Mouse (Mus musculus) stomach, embryonic 14.5 days (tissue): ENCODE results near the gene Mllt3. TPM values are rescaled to one million over a fixed set of nuclear protein-coding genes. Genes with fewer than 3 reads are reported as not detected.

Source experiments
- ATAC-seq: fragments of 200-750 bp; cut with Nextera tagmentation; 2 replicates; pipeline ENCODE4 v1.8.0; 2017; ENCODE audit warnings: low read depth, moderate TSS enrichment; ENCODE audit not compliant: insufficient number of reproducible peaks, insufficient read depth, low FRiP score
- H3K27ac ChIP-seq: fragments of 300-500 bp; sonication (generic); 2 replicates; pipeline ENCODE4 v1.5.1; 2014; ENCODE audit warnings: mild to moderate bottlenecking, low read length, moderate library complexity, mixed read lengths
- H3K27me3 ChIP-seq: fragments of 300-500 bp; sonication (generic); 2 replicates; pipeline ENCODE4 v1.6.1; 2014; ENCODE audit warnings: low read length, control low read depth, mixed read lengths; ENCODE audit not compliant: control insufficient read depth, insufficient read depth
- H3K36me3 ChIP-seq: fragments of 300-500 bp; sonication (generic); 2 replicates; pipeline ENCODE4 v1.6.1; 2014; ENCODE audit warnings: mild to moderate bottlenecking, control low read depth, low read length, moderate library complexity, mixed read lengths; ENCODE audit not compliant: control insufficient read depth, insufficient read depth
- H3K4me1 ChIP-seq: fragments of 300-500 bp; sonication (generic); 2 replicates; pipeline ENCODE4 v1.6.1; 2014; ENCODE audit warnings: low read length, control low read depth, mixed read lengths; ENCODE audit not compliant: control insufficient read depth, insufficient read depth
- H3K4me2 ChIP-seq: fragments of 300-500 bp; sonication (generic); replicated peaks from 2 replicates; pipeline ENCODE4 v1.6.1; 2014; ENCODE audit warnings: low read depth, low read length, control low read depth
- H3K4me3 ChIP-seq: fragments of 300-500 bp; sonication (generic); 2 replicates; pipeline ENCODE4 v1.5.1; 2014; ENCODE audit warnings: low read depth, low read length, control low read depth
- H3K9ac ChIP-seq: fragments of 300-500 bp; sonication (generic); replicated peaks from 2 replicates; pipeline ENCODE4 v1.6.1; 2014; ENCODE audit warnings: low read depth, mild to moderate bottlenecking, control low read depth, low read length, moderate library complexity, mixed read lengths
- H3K9me3 ChIP-seq: fragments of 300-500 bp; sonication (generic); 2 replicates; pipeline ENCODE4 v1.6.1; 2016; ENCODE audit warnings: low read depth, low read length, control low read depth; ENCODE audit not compliant: control insufficient read depth
- WGBS: fragments of 180-500 bp; shearing (Covaris S2); extraction: QIAGEN DNeasy Blood & Tissue Kit; methylation state at CpG from one replicate; pipeline ENCODE4 v1.1.7; 2014; 5-methylcytosine and 5-hydroxymethylcytosine counted together
- polyA plus RNA-seq: library from polyadenylated mRNA; unstranded; fragments of >200 nt; fragmentation: Nextera tagmentation; extraction: Ambion mirVana; gene quantifications from 2 replicates; pipeline ENCODE4 v1.2.1, GENCODE M21; 2014

Gene Mllt3
- polyA plus RNA-seq, 1 experiment from 2014 or later: 43.1 TPM

DNA sequence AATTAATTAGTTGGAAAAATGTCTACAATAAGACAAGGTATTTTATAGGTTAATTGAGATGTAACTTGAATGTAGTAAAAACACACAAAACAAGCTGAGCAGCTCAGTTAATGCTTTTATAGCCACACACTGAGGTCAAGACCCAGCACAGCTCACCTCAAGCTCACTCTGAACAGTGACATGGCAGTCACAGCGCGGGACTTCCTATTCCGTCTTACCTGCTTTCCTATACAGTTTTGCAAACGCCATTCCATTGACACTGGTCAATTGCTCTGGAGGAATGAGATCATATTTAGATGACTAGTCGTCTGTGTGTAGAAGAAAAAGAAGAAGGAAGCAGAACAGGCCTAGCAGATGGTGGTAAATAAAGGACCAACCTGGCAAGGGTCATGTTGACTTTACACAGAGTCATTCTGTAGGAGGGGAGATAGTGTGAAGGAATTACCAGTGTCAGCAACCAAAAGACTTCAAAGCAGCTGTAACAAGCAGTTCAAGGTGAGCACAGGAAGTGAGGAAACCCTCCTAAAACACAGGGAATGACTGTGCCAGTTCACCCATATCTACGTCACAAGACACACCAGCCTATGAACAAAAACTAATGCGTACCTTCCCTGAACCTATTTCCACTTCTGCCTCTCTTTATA, 217.6 kb downstream of the Mllt3 start:
- no peak overlapping the region for H3K27ac ChIP-seq
- no peaks in the 10 kb centered on the region for H3K4me1 ChIP-seq
- WGBS: 65% methylated on average over 7 of the region's 7 CpGs
- no peak overlapping the region for H3K4me2 ChIP-seq
- ATAC-seq: peak; percentile 79
- no peaks in the 10 kb centered on the region for H3K9me3 ChIP-seq
- H3K36me3 ChIP-seq: no peaks in the 10 kb centered on the region
- H3K4me3 ChIP-seq: no peak overlapping the region
- no peak overlapping the region for H3K9ac ChIP-seq
- H3K27me3 ChIP-seq: no peaks in the 10 kb centered on the region

DNA sequence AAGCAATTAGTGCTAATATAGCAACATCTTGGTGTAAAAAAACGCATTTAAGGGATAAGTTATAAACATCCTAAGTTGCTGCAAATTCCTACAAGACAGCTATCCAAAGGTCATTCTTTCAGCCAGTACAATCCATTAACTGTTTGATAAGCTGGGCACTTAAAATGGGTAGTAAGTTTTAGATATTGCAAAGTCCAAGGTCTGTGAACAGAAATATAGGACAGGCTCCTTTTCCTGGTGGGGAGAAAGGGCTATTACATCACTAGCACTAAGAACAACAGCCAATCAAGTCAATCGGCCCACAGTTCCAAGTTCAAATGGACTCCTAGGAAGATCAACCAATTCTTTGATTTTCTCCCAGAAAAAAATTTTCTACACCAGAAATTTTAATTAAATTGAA, 221.3 kb downstream of the Mllt3 start:
- Histone ChIP-seq H3K4me2 (no peak overlapping the region), H3K9ac (no peak overlapping the region), H3K9me3 (no peaks in the 10 kb centered on the region), H3K27ac (no peak overlapping the region), H3K4me3 (no peak overlapping the region), H3K36me3 (no peaks in the 10 kb centered on the region), H3K4me1 (peaks cover 7% of the 10 kb centered on the region), H3K27me3 (no peaks in the 10 kb centered on the region)
- 59% methylated on average over 2 of the region's 2 CpGs for WGBS
- ATAC-seq: no peak

DNA sequence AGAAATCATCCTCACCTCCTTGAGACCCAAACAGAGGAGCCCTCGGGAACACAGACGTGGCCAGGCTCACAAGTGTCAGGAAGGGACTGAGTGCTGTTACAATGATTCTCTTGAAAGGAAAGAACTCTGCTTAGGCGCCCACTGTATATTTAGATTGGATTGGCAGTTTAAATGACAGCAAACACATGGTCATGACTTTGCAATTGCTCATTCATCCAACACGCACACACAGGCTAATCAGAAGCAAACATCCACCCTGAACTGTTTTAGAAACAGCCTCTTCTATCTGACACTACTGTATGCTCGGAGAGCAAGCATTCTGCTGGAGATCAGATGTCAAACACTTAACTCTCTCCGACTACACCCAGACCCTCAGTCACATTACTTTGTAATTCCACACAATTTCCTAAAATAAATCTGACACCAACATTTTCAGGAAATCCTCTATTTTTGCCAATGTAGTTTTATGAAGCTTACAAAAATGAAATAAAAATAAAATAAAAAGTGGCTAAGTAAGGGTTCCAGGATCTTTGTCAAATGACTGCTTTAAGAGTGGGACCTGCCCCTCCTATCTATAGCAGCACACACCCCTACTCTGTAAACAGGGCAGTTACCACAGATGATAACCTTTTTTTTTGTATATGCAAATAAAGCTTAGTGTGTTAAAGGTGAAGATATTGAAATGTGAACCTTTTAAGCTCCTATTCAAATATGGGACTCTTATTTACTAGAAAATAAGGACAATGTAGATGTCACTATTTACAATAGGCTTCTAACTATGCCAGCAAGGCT, 226.8 kb downstream of the Mllt3 start:
- H3K4me2 ChIP-seq: no peak overlapping the region
- H3K27ac ChIP-seq: peak overlapping the region; percentile 36
- no peak overlapping the region for H3K4me3 ChIP-seq

DNA sequence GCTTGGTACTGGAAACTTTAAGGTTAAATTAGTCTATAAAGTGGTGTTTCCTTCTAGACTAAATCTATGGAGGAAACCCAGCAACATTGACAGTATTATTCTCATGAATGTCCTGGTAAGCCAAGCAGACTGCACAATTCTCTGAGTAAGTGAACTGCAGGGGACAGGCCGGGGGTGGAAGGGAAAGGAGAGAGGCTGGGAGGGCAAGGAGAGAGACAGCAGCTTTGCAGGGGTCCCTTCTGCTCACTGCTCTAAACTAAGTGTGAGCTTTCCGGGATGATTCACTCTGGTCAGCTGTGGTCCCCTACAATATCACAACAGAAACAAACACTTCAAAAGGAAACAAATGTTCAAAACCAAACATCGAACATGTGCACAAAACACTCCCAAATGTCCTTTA, 228.6 kb downstream of the Mllt3 start:
- Histone ChIP-seq H3K4me2 (no peak overlapping the region), H3K36me3 (no peaks in the 10 kb centered on the region), H3K27ac (no peak overlapping the region), H3K4me3 (no peak overlapping the region), H3K4me1 (peaks cover 23% of the 10 kb centered on the region), H3K27me3 (no peaks in the 10 kb centered on the region), H3K9me3 (no peaks in the 10 kb centered on the region), H3K9ac (no peak overlapping the region)
- 59% methylated on average over 3 of the region's 3 CpGs for WGBS
- no peak for ATAC-seq

More for the DNA sequence above, 226.8 kb downstream of the Mllt3 start:
- H3K36me3 ChIP-seq: no peaks in the 10 kb centered on the region
- H3K9me3 ChIP-seq: no peaks in the 10 kb centered on the region
- peak; percentile 85 for ATAC-seq
- 15% methylated on average over 6 of the region's 6 CpGs for WGBS
- no peaks in the 10 kb centered on the region for H3K27me3 ChIP-seq
- no peak overlapping the region for H3K9ac ChIP-seq
- H3K4me1 ChIP-seq: peaks cover 23% of the 10 kb centered on the region

DNA sequence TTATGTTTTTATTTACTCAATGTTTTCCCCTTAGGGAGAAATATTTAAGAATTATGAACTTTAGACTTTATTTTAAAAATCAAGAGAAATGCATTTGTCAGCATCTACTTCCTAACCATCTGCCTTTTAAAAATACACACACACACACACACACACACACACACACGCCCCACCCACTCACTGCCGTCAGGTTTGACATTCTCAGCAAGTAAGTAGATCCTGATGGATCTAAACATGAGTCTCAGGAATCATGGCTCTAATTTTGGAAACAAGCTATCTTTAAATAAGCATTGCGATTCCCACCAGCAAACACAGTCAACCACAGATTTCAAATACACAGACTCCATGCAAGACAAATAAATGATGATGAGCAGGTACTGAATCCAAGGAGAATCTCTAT, 229.9 kb downstream of the Mllt3 start:
- Histone ChIP-seq H3K9ac (no peak overlapping the region), H3K4me2 (no peak overlapping the region), H3K27ac (no peak overlapping the region), H3K4me3 (no peak overlapping the region), H3K36me3 (no peaks in the 10 kb centered on the region), H3K4me1 (peaks cover 23% of the 10 kb centered on the region), H3K27me3 (no peaks in the 10 kb centered on the region), H3K9me3 (no peaks in the 10 kb centered on the region)
- no peak for ATAC-seq
- WGBS: 80% methylated on average over 3 of the region's 3 CpGs

DNA sequence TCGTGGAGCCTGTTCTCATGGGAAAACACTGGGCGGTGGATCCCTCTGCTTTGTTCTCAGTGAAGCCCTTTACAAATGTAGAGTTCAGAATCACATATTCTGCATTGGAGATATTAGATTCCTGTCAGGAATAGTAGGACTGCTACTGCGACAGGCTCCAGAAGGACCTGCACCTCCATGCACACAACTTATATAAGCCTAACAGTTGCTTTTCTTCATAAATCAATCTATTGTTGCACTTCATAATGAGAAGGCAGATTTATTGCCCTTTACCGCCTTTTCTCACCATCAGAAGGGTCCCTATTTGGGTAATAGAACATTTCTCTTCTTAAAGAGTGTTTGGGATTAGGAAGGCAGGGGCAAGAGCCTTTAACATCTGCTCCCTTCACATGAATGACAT, 231.0 kb downstream of the Mllt3 start:
- Histone ChIP-seq H3K4me3 (no peak overlapping the region), H3K4me1 (peaks cover 18% of the 10 kb centered on the region), H3K27ac (no peak overlapping the region), H3K9me3 (no peaks in the 10 kb centered on the region), H3K36me3 (no peaks in the 10 kb centered on the region), H3K9ac (no peak overlapping the region), H3K4me2 (no peak overlapping the region), H3K27me3 (no peaks in the 10 kb centered on the region)
- 46% methylated on average over 4 of the region's 4 CpGs for WGBS
- ATAC-seq: no peak

DNA sequence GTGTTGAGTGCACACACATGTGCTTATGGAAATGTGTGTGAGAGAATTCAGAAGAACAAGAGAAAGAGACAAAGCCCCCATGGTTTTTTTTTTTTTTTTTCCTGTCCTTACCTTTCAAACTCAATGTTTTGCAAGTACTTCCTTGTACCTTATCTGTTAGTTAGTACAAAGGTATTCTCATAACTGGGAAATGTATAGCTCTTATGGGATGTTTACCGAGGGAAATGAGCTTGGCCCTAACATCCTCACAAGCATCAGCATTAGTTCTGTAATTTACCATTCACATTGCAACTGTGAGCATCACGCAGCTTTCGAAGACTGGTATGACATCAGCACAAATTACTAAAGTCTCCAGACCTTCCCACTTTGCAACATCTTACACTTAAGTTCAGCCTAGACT, 231.8 kb downstream of the Mllt3 start:
- no peak for ATAC-seq
- Histone ChIP-seq H3K4me3 (no peak overlapping the region), H3K27ac (no peak overlapping the region), H3K4me2 (no peak overlapping the region), H3K4me1 (peaks cover 10% of the 10 kb centered on the region), H3K27me3 (no peaks in the 10 kb centered on the region), H3K9me3 (no peaks in the 10 kb centered on the region), H3K9ac (no peak overlapping the region), H3K36me3 (no peaks in the 10 kb centered on the region)
- WGBS: 83% methylated on average over 3 of the region's 3 CpGs

DNA sequence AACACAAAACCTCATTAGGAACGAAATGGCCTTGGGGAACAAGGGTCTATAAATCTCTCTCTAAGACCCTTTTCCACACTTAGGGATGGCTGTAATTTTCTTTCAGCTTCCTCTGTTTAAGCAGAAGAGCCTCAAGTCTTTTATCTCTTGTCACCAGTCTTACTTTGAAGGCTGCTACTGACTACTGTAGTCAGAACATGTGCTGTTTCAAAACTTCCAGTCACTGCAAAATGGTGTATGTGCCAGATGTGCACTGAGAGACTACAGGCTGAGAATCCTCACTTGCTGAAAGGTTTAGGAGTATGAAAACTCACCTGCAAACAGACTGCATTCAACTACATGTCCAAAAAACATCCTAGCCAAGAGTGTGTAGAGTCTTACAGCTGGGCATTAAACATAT, 232.9 kb downstream of the Mllt3 start:
- Histone ChIP-seq H3K36me3 (no peaks in the 10 kb centered on the region), H3K27ac (no peak overlapping the region), H3K27me3 (no peaks in the 10 kb centered on the region), H3K9me3 (no peaks in the 10 kb centered on the region), H3K4me2 (no peak overlapping the region), H3K9ac (no peak overlapping the region), H3K4me1 (peaks cover 7% of the 10 kb centered on the region), H3K4me3 (no peak overlapping the region)
- 71% methylated on average over 1 of the region's 1 CpGs for WGBS
- ATAC-seq: no peak
